Mouse (Mus musculus) c-Kit-positive CD71-positive TER-119-negative erythroid progenitor cells, embryonic 14.5 days (primary cell): ENCODE results near the gene Sub1.

Experiments used
- DNase-seq: peaks from one replicate; pipeline ENCODE4 v3.0.0-alpha.2; 2013; ENCODE audit warnings: low read depth

Gene Sub1

DNA sequence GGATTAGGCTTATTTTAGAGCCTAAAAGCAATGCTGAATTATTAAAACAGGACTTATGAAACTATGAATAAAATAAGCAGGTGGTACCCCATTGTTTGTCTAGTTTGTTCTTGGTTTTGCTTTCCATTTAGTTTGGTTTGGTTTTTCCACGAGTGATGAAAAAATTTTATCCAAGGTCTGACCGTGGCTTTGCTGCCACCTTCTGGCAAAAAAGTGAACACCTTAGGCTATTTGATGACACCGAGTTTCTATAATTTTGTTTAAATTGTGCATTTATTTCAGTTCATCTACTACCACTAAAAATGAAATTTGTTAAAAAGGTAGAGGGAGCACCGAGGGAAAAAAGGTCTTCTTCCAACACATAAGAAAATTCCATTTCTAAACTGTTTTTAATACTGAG is 30.4 kb downstream of the Sub1 start:
- peak; percentile 11 for DNase-seq

DNA sequence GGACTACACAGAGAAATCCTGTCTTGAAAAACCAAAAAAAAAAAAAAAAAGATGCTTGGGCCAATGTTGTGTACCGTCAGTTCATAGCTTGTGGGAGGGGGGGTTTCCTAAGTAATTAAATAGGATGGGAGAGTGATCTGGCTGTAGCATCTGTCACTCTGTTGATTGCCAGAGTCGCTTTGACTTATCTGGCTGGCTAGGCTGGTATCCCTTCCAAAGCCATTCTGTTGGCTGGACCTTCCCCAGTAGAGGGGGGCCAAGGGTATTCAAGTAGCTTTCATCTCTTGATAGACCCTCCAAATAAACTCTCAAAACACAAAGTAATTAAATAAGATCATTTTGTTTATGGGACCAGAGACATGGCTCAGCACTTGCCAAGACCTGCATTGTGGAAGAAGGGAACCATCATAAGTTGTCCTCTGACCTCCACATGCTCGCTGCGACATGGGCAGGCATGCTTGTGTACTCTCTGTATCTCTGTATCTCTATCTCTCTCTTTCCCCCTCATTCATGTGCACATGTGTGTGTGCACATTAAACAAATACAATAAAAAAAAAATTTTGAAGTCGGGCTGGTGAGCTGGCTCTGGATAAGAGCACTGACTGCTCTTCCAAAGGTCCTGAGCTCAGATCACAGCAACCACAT is 31.5 kb downstream of the Sub1 start:
- DNase-seq = no peak

DNA sequence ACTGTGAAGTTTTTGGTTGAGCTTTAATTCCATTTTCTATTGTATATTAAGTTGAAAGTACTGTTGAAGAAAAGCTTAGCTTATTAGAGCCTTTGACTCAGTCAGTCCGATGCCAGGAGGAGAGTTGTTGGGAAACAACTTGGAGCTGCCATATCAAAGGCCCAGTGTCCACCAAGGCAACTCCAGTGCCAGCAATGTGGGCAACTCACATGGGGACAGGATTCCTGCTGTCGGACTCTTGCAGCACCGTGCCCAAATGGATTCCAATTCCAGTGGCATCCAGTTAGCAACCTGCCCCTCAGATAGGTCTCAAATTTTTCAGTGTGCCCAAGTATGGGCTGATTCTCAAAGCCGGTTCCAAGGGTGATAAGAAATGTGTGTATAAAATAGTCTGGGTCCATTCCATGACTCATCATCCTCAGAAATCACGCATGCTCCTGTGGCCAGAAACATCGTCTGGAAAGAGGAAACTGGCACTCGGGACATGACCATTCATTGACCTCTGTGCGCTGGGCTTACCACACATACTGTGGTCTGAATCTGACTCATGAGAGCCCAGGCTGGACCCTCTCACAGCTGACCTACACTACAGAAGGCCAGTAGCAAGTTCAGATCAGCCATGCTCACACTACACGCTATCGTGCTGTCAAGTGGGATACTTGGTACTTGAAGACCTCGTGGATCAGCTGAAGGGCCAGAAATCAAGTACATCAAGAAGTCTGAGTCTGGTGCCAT is 32.8 kb downstream of the Sub1 start:
- DNase-seq = no peak

DNA sequence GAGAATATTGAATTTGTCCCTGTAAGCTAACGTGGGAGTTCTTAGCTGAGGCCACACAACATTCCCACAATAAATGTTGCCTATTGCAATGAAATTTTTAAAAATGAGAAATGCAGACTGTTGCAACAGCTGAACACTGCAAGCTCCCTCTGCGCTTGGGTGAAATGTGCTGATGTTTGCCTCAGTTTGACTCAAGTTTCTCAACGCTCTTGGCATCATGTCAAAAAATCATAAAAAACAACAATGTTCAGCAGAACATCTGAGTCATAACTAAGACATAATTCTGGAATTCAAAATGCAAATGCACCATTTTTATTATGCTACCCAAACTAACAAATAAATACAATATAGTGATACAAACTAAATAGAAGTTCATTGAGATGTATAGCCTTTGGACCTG is 37.1 kb downstream of the Sub1 start:
- DNase-seq = no peak

DNA sequence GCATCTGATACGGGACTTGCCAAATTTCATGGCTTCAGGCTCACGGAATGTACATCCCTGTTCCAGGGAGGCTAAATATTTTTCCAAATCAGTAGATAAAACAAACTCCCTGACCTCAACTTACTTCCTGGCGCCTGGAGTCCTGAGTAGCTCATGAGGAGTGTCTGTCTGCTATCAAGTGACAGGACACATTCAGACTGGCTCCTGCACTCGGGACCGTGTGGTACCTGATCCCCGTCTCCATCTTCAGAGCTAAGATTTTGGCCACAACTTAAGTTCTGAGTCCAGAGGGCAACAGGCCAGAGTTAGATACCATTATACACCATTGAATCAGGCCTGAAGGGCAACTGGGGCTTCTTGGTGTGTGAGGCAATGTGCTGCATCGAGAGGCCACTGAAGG is 40.7 kb downstream of the Sub1 start:
- DNase-seq = no peak

DNA sequence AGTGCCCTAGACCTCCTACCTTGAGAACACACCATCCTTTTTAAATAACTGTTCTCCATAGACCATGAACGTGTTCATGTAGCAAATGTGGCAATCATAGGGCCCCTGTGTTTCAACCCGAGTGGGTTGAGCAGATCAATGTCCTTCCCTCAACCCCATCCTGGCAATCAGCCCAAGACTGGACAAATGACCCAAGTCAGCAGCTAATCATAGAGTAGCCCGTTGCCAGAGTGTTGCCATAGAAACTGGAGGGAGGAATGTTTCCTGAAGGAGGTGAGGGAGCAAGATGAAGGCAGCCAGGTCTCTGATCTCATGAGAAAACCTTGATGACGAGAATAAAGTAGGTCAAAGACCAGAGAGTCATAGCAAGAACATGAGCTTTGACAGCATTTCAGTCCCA is 42.6 kb downstream of the Sub1 start:
- DNase-seq = no peak

DNA sequence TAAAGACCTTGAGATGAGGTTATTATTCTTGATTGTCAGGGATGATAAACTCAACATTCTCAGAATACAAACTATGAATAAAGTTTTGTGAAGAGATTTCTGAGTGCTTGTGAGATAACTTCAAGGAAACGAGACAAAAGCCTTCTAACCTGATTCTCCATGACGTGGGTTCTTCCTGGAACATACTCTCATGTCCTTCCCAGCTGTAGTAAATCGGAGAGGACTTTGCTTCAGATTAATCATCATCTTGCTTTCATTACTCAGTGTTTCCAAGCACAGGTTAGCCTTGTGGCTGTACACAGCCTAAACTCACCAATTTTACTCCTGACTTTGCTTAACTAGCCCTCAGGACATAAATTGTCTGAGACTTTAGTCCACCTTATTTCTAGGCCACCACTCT is 44.6 kb downstream of the Sub1 start:
- DNase-seq = no peak

DNA sequence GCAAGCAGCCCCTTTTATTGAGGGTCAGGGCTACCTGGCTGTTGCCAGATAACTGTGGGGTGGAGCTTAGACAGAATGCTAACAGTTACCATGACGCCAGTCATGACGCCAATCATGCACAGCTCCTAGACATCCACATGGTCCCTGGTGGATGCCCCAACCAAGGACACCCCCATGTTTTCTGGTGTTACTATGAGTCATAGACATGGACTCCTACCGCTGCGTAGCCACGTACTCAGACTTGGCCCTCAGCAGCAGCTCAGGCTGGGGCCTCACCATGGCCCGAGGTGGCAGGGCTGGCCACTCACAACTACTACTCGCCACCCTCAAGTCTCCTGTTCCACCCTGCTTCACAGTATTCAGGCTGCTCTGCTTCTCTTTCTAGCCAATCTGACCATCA is 45.6 kb downstream of the Sub1 start:
- DNase-seq = no peak

DNA sequence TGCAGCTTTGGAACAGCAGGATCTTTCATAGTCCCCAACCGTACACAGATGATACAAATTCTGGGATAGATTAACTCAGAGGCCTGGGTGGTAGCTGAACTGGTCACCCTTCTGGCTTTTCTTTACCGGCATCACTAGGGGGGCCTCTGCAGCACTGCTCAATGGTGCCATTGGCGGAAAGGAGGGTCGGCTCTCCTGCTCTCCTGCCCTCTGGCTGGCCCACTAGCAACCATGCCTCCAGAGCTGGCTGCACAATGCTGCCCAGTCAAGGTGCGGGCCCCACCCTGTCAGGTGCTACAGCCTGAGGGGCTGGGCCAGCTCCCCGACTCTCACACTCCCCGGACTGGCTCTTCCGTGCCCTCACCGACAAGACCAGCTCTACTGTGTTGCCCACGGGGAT is 46.6 kb downstream of the Sub1 start:
- DNase-seq = no peak

DNA sequence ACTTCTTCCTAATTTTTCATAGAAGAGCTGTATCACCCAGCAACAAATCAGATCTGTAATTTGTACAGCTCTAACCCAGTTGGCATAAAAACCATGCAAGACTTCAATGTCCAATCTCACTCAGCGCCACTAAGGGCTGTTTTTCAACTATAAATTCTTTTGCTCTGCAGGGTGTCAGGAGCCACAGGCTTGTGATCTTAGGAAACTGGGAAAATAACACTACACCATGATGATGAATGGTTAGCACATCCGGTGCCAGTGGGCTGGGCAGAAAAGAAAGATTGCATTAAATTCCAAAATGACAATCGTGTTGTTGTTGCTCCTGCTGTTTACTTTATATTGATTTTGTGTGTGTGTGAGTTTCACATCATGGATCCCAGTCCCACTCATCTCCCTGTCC is 47.3 kb downstream of the Sub1 start:
- no peak for DNase-seq

DNA sequence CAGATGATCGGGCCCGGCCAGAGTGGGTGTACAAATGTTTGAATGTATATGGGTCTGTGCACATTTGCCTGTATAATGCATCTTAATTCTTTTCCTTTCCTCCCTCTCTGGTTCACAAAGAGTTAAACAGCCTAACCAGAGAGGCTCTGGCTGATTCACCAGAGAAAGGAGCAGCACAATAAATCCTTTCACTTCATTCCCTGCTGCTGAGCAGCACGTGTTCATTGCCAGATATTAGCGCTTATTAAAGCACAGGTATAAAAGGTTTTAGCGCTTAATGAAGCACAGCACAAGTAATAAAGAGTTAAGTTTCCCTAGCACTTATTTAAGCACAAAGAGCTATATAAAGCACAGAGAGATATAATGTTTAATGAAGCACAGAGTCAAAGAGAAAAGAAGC is 55.9 kb downstream of the Sub1 start:
- DNase-seq = no peak
